Mouse (Mus musculus) megakaryocyte progenitor cell, adult 5-6 weeks (primary cell): ENCODE data around the gene Acot7. TPM values are rescaled to one million over a fixed set of nuclear protein-coding genes. Genes with fewer than 3 reads are reported as not detected.

Experiments
- ATAC-seq: replicated peaks from 2 replicates; pipeline ENCODE4 v1.8.0; 2016; ENCODE audit warnings: mild to moderate bottlenecking, moderate TSS enrichment, inconsistent platforms; ENCODE audit not compliant: poor library complexity
- total RNA-seq, 2 experiments: library from RNA; stranded (forward) in 1 of 2; stranded (reverse) in 1 of 2; fragments of 157-497, 149-512 nt in 1 of 2; fragments of 200-1000 nt in 1 of 2; gene quantifications; 2 replicates each; pipeline versions ENCODE4 v1.2.3 to v1.2.4; 2015 to 2017

Gene Acot7
- total RNA-seq (2015): 75.9 and 76.7 TPM in 2 replicates
- 72.6 and 79.3 TPM in 2 replicates for total RNA-seq (2017)

GRCm38 (mm10) chr4:152177537-152178343 lies at the start of gene Acot7:
Acot7 (plus strand) TSS chr4:152178134.
- peak; percentile 68 for ATAC-seq

DNA sequence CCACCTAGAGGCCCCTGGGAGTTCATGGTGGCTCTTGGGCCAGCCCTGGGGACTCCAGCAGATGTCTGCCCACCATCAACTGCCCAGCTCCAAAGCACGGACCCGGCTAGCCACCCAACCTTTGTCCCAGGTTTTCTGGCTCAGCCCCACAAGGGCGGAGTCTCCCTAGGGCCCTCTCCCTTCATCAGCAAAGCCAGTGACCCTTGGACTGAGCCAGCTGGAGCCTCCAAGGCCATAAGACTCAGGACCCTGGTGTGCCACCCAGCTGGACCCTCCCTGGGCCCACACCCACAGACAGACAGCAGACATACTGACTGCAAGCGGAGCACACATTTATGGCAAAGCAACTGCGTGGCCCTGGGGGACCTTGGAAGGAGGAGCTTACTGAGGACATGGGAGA lies 49.1 kb upstream of the Acot7 start:
- ATAC-seq: no peak

GRCm38 (mm10) chr4:152129395-152129930 lies 48.5 kb upstream of the Acot7 start:
- ATAC-seq: no peak

DNA sequence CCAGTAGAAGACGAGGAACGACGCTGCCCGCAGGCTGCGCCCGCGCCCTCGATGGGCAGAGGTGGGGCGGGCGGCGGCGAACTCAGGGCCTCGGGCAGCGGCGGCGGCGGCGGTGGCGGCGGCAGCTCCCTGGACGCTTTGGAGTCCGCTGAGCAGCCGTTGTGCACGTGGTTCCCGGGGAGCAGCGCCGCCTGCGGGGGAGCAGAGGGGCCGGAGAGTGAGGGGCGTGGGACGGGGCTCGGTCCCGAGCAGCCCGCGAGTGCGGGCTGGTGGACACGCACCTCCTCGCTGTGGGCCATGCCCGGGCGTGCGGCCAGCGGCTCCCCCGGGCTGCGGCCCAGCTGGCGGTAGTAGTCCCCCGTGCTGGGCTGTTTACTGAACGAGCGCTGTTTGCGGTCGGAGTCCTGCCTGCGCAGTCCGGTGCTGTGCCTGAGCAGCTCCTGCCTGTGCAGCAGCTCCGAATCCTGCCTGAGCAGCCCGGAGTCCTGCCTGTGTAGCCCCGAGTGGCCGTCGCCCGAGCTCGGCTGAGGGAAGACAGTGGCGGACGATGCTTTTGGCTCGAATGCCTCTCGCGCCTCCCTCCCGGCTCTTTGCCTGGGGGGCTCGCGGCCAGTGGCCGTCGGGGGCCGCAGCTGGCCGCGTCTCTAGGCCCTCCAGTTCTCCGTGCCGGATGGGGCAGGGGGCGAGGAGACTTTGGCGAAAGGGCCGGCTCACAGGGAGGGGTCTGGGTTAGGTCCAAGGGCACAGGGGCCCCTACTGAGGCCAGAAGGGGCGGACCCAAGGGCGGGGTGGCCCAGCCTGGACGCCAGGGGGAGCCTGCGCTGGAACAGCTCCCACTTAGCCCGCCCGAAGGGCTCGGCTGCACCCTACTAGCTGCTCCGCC lies 46.9 kb upstream of the Acot7 start:
- ATAC-seq: peak; percentile 59

DNA sequence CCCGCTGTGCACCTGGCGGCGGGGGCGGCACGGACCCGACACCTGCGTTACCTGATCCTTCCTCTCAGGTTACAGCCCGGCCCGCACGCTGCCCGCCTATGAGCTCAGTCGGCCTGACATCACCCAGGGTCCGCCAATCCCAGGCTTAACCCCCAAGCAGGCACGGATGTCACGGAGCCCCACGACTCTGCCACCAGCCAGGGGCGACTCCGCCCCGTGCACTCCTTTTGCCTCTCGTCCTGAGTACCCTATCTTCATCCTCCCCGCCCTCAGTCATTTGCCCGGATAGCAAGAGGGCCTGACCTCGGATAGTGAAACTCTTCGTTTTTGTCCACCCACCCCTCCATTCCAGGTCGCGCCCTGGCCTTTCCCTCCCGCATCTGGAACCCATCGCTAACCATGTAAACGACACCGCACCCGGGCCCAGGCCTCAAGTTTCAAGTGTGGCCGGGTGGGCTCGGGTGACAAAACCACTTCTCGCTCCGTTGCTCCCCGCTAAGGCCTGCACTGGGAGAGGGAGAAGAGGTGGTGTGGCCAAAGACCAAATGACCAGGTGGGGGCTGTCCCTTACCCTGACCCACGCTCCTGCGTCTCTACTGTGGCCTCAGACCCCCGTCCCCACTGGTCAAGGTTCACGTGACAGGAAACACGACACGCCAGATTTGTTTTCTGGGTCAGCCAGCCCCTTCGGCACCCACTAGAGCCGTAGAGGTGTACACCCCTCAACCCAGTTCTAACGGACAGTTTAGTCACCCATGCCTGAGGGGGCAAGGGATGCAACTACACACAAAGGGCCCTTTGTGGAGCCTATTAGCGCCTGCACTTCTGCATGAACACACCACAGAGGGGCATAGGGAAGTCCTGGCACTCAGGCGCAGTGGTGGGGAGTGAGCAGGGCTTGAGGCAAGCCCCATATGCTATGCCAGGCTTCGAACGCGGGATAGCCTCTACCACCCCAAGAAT lies 45.8 kb upstream of the Acot7 start:
- no peak for ATAC-seq

DNA sequence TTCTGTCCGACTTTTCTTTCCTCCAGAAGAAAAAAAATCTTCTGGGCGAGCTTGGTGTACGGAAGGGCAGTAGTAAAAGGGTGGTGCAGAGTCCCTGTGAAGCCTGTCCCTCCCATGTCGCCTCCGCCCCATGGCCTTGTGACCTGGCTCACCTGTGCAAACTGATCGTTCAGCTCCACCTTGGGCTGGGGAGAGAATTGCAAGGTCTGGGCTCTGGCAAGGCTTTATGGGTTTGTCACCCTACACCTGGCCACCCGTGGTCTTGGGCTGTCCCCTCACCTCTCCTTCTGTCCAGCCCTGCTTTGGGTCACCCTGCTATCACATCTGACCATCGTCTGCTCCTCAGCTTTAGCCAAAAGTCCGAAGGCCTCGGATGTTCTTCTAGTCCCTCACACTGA lies 45.2 kb upstream of the Acot7 start:
- ATAC-seq: no peak

DNA sequence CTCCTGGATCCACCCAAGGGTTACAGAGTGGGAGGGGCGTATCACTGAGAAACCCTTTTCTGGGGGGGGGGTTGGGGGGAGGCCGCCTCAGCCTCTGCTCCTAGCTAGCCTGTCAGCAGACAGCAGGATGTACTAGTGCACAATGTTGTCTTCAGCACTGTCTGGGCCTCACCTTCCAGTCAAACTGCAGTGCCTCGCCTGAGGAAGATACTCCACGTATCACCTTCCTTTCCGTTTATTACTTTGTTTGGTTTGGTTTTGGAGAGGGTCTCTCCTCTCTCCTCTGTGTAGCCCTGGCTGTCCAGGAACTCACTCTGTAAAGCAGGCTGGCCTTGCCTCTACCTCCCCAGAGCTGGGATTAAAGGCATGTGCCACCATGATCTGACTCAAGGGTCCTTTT lies 44.7 kb upstream of the Acot7 start:
- no peak for ATAC-seq

- peak; percentile 46 for ATAC-seq
Observed at GRCm38 (mm10) chr4:152134507-152134906, 43.4 kb upstream of the Acot7 start.

DNA sequence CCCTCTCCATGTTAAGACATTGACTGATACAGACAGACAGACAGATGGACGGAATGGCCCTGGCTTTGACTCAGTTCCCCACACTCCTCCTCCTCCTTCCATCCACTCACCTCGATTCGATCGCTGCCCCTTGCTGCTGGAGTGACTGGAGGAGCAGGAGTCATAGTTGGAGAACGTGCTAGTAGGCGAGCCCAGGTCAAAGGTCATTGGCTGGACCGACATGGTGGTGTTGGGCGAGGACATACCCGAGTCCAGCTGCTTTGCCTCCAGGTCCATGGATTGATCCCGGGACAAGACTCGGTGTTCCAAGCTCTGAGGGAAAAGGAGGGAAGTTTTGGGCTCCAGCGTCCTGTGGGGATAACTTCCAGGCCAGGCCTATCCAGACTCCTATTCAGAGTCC lies 42.6 kb upstream of the Acot7 start:
- ATAC-seq: no peak

- peak; percentile 25; the same call in 1 of the 2 replicates for ATAC-seq
Observed at GRCm38 (mm10) chr4:152136112-152136875, 41.6 kb upstream of the Acot7 start.

GRCm38 (mm10) chr4:152136876-152137250 lies 41.1 kb upstream of the Acot7 start:
- no peak for ATAC-seq

DNA sequence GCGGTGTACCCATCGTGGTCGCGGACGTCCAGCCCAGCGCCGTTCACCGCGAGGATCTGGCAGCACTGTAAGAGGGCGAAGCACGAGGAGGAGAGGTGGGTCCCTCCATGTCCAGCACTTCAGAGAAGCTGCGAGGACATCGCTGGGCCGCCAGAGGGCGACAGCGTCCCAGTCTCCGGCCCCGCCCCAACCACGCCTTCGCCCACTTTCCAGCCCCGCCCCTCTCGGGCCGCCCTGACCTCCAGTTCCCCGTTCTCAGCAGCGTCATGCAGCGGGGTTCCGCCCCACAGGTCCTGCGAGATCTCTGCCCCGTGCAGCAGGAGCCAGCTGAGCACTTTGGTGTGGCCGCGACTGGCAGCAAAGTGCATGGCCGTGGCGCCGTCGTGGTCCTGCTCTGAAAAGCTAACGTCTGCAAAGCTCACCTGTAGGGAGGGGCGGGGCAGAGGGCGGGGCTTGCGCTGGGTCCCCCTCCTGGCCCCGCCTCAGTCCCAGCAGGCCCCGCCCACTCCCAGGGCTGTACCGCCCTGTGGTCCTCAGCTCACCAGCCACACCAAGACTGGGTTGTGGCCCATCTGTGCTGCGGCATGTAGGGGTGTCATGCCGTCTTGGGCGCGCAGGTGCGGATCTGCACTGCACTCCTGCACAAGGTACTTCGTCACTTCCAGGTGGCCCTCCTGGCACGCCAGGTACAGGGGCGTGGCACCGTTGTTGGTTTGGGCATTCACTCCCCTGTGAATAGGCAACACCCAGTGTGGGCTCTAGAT lies 39.3 kb upstream of the Acot7 start:
- ATAC-seq: peak; percentile 80

GRCm38 (mm10) chr4:152140441-152140840 lies 37.5 kb upstream of the Acot7 start:
- ATAC-seq: peak; percentile 62

- ATAC-seq: no peak
Observed at GRCm38 (mm10) chr4:152141521-152142135, 36.3 kb upstream of the Acot7 start.

DNA sequence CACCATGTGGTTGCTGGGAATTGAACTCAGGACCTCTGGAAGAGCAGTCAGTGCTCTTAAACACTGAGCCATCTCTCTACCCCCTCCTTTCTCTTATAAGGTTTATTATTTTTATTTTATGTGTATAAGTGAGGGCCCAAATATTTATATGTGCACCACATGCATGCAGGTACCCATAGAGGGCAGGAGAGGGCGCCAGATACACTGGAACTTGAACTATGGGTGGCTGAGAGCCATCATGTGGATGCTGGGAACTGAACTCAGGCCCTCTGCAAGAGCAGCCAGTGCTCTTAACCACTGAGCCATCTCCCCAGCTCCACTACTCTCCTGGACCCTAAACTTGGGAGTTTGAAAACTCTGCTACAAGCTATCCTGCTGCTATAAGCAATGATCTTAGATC lies 34.3 kb upstream of the Acot7 start:
- no peak for ATAC-seq

- ATAC-seq: no peak
Observed at GRCm38 (mm10) chr4:152145473-152145872, 32.5 kb upstream of the Acot7 start.

- no peak for ATAC-seq
Observed at GRCm38 (mm10) chr4:152146033-152146827, 31.7 kb upstream of the Acot7 start.

DNA sequence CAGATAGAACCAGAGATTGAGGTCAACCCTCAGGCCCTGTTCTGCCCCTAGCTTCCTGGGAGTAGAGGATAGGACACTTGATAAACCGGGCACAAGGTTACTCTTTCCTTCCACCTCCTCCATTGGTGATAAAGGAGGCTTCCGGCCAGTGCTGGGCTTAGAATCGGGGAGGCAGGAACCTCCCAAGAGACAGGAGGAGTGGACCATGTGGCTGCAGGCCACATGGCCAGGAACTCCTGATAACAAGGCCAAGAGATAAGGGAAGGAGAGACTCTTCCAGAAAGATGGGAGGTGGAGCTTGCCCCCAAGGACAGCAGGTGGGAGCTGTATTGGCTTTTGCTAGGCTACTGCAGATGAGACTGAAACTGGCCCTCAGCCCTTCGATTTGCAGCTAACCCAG lies 27.4 kb upstream of the Acot7 start:
- ATAC-seq: no peak
